Mouse (Mus musculus): ENCODE measurements at regions not wholly inside any gene's neighbourhood (a gene's known extent, or its start where the extent isn't known, plus 50 kb on each side); places are given as distances from the start of the nearest gene placed in this dataset.

DNA sequence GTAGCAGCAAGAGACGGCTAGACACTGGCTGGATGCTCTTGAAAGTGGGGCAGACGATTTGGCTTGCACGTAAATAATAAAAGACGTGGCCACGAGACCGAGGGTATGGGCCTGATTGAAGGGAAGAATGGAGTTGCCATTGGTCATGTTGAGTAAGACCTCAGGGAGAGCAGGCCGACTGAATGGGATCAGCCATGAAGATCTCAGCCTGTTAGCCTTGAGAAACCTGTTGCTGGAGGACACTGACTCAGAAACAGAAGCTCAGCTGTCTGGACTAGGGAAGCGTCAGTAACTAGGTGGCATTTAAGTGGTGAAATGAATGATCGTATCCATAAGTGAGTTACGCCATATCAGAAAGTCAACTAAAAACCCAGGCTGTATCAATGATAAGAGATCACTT is 126.3 kb upstream of the Sox4 start:
- 98% methylated on average over 10 of the region's 10 CpGs for WGBS

DNA sequence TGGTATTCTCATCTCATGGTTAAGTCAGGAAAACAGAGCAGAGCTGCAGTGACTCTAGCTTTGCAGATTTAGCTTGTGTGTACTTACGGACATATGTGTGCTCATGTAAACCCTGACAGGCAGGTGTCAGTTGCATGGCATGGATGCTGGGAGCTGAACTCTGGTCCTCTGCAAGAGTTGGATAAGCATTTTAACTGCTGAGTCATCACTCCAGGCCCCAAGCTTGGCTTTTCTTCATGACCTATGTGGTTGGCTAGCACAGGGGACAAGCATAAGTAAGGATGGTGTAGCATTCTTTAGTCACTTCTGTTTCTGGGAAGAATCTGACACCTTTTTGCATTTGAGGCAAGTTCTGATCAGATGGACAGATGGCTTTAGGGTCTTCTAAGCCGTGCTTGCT is 120.1 kb upstream of the Sox4 start:
- H3K27me3 ChIP-seq: no peaks in the 10 kb centered on the region
- H3K9me3 ChIP-seq: no peaks in the 10 kb centered on the region
- ATAC-seq (ENCODE audit: low FRiP score, low read depth): no peak
- no peak overlapping the region for H3K4me3 ChIP-seq
- no peak overlapping the region for H3K27ac ChIP-seq (replicated peaks)
- no peak overlapping the region for H3K4me2 ChIP-seq
- H3K9ac ChIP-seq: no peak overlapping the region
- H3K36me3 ChIP-seq: no peaks in the 10 kb centered on the region
- 89% methylated on average over 2 of the region's 2 CpGs for WGBS
- no peaks in the 10 kb centered on the region for H3K4me1 ChIP-seq (replicated peaks)

More for the DNA sequence above, 126.3 kb upstream of the Sox4 start:
- Histone ChIP-seq H3K9me3 (no peaks in the 10 kb centered on the region), H3K27me3 (no peaks in the 10 kb centered on the region), H3K4me3 (no peak overlapping the region), H3K27ac (replicated peaks) (no peak overlapping the region), H3K4me2 (no peak overlapping the region), H3K4me1 (replicated peaks) (no peaks in the 10 kb centered on the region), H3K9ac (no peak overlapping the region), H3K36me3 (no peaks in the 10 kb centered on the region)
- ATAC-seq (ENCODE audit: low FRiP score, low read depth): no peak

DNA sequence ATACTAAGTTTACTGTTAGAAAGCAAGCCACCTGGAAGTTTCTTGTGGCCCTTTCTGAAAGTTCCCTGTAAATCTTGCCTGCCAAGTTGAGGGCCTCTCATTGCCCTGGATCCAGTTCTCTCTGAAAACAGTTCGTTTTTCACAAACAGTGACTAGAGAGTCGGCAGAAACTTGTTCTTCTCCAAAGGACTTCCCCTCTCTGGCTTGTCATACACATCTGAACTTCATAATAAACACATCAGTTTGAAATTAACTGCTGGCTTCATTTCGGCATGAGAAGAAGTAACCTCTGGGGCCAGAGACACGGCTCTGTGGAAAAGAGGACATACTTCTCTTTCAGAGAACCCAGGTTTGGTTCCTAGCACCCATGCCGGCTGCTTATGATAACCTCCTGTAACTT is 110.4 kb upstream of the Sox4 start:
- Histone ChIP-seq H3K27me3 (no peaks in the 10 kb centered on the region), H3K4me3 (no peak overlapping the region), H3K36me3 (no peaks in the 10 kb centered on the region), H3K9me3 (no peaks in the 10 kb centered on the region), H3K4me2 (no peak overlapping the region), H3K27ac (replicated peaks) (no peak overlapping the region), H3K9ac (no peak overlapping the region), H3K4me1 (replicated peaks) (no peaks in the 10 kb centered on the region)
- no peak for ATAC-seq (ENCODE audit: low FRiP score, low read depth)
- WGBS: 88% methylated on average over 5 of the region's 5 CpGs

DNA sequence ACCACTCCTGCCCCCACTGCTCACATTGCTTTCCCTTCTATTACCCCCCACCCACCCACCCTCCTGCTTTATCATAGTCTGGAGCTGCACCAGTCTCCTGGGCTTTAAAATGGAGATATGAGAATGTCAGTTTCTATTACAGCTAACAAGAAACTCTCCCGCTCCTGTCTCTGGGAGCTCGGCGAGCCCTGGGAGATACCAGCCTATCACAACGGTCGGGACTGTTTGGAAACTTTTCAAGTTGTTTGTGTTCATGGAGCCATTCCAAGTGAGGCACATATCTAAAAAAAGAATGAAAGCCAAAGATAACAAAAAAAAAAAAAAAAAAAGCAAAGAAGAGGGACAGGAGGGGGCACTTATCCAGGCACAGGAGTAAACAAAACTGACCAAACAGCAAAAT is 105.2 kb upstream of the Sox4 start:
- Histone ChIP-seq H3K9ac (no peak overlapping the region), H3K4me2 (no peak overlapping the region), H3K36me3 (no peaks in the 10 kb centered on the region), H3K9me3 (no peaks in the 10 kb centered on the region), H3K27me3 (no peaks in the 10 kb centered on the region), H3K4me1 (replicated peaks) (no peaks in the 10 kb centered on the region), H3K4me3 (no peak overlapping the region), H3K27ac (replicated peaks) (no peak overlapping the region)
- ATAC-seq (ENCODE audit: low FRiP score, low read depth): no peak
- WGBS: 68% methylated on average over 5 of the region's 5 CpGs

DNA sequence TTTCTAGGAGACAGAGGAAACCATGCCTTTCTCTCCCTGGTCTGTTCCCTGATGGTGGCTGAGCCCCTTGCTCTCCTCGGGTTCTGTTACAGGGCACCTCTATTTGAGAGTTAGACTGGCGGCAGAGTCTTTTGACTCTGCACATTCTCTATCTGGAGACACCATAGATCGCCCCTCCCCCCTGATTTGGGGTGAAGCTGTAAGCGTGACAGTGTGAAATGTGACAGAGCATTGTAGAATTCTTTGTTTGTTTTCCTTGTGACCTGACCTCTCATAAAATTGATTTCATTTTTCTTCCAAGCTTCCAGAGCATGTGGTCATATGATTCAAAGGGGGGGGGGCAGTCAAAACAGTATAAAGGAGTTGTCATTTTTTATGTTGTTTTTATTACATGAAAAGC is 96.2 kb upstream of the Sox4 start:
- no peak overlapping the region for H3K9ac ChIP-seq
- no peaks in the 10 kb centered on the region for H3K9me3 ChIP-seq
- no peaks in the 10 kb centered on the region for H3K27me3 ChIP-seq
- no peak overlapping the region for H3K4me3 ChIP-seq
- H3K4me1 ChIP-seq (replicated peaks): no peaks in the 10 kb centered on the region; the same call in 1 of the 2 replicates
- WGBS: 36% methylated on average over 4 of the region's 4 CpGs
- H3K27ac ChIP-seq (replicated peaks): no peak overlapping the region
- no peak for ATAC-seq (ENCODE audit: low FRiP score, low read depth)
- no peaks in the 10 kb centered on the region for H3K36me3 ChIP-seq
- no peak overlapping the region for H3K4me2 ChIP-seq

DNA sequence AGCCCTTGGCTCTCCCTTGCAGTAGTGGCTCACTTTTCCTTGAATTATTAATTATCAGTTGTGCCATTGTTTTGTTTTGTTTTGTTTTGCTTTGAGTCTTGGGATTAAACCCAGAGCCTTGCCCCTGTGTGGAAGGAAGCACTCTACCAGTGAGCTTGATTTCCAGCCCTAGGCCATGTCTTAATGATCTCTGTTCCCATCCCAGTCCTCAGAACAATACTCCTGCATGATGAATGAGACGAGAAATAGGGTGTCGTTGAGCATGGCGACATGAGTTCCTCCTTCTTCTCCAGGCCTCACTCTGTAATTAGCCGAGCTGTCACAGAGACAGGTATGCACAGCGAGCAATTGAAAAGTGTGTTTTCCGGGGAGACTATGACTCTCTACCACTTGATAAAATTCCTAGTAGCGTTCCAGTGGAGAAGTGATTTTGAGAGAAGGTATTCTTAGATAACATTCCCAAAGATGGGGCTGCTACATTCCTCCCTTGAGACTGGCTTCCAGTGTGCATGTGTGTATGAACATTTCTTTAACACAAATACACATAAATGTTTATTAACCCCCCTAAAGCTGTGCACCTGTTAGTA is 95.6 kb upstream of the Sox4 start:
- H3K9me3 ChIP-seq: no peaks in the 10 kb centered on the region
- no peak overlapping the region for H3K4me2 ChIP-seq
- H3K9ac ChIP-seq: no peak overlapping the region
- no peak overlapping the region for H3K4me3 ChIP-seq
- no peaks in the 10 kb centered on the region; the same call in 1 of the 2 replicates for H3K4me1 ChIP-seq (replicated peaks)
- H3K27ac ChIP-seq (replicated peaks): no peak overlapping the region
- no peaks in the 10 kb centered on the region for H3K27me3 ChIP-seq
- ATAC-seq (ENCODE audit: low FRiP score, low read depth): peak; percentile 30; the same call in 1 of the 2 replicates
- 47% methylated on average over 7 of the region's 7 CpGs for WGBS
- no peaks in the 10 kb centered on the region for H3K36me3 ChIP-seq

DNA sequence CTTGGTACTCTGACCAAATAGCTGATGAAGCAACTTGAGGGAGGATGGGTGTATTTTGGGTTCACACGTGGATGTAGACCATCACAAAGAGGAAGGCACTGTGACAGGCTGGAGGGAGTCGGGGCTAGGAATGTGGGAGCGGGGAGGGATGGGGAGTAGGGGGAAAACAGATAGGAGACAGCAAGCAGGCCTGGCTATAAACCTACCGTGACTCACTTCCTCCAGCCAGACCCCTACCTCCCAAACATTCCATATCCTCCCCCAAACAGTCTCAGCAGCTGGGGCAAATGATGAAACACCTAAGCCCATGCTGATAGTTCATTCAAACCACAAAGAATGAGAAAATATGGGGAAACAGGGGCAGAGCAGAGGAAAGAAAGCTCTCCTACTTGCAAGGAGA is 91.1 kb upstream of the Sox4 start:
- WGBS: 76% methylated on average over 4 of the region's 4 CpGs
- no peaks in the 10 kb centered on the region for H3K27me3 ChIP-seq
- ATAC-seq (ENCODE audit: low FRiP score, low read depth): no peak

DNA sequence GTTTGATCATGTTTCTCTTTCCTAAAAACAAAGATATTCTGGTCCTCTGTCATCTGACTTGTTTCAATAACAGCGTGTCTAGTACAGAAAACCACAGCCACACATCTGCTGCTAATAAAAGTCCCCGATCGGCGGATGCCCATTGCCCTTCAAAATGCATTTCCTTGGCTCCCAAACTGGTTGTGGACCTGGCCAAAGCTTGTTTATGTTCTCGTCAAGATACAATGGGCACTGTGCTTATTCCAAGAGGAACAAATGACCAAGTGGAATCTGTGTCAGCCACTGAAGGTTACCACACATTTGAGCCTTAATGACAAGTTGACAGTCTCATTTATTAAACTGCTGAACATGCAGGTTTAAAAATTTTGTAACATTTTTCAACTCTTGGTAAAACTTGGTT is 86.8 kb upstream of the Sox4 start:
- no peaks in the 10 kb centered on the region for H3K27me3 ChIP-seq
- no peaks in the 10 kb centered on the region for H3K4me1 ChIP-seq (replicated peaks)
- no peak overlapping the region for H3K27ac ChIP-seq (replicated peaks)
- no peaks in the 10 kb centered on the region for H3K36me3 ChIP-seq
- no peak overlapping the region for H3K4me3 ChIP-seq
- 89% methylated on average over 5 of the region's 5 CpGs for whole genome bisulfite sequencing
- H3K9ac ChIP-seq: no peak overlapping the region
- H3K9me3 ChIP-seq: no peaks in the 10 kb centered on the region
- no peak for ATAC-seq (ENCODE audit: low FRiP score, low read depth)
- H3K4me2 ChIP-seq: no peak overlapping the region

More for the DNA sequence above, 91.1 kb upstream of the Sox4 start:
- H3K27ac ChIP-seq (replicated peaks): no peak overlapping the region
- no peaks in the 10 kb centered on the region for H3K36me3 ChIP-seq
- no peak overlapping the region for H3K9ac ChIP-seq
- no peak overlapping the region for H3K4me3 ChIP-seq
- no peak overlapping the region for H3K4me2 ChIP-seq
- no peaks in the 10 kb centered on the region; the same call in 1 of the 2 replicates for H3K4me1 ChIP-seq (replicated peaks)
- H3K9me3 ChIP-seq: no peaks in the 10 kb centered on the region

DNA sequence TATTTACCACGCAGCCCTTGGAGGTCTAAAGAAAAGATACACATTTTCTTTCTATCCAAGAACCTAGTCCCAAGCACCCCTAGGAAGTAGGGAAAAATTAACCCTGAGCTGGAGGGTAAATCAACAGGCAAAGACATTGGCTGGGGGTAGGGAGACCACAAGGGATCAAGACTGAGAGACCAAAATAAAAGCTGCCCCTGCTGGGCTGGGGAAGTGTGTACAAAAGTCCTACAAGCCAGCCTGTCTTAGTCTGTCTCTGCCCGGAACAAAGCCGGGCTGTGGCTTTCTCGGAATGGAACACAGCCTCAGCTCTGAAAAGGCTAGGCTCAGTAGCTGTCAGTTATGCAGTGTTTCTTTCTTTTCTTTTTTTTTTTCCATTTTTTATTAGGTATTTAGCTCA is 81.4 kb upstream of the Sox4 start:
- Histone ChIP-seq H3K4me2 (no peak overlapping the region), H3K36me3 (no peaks in the 10 kb centered on the region), H3K27ac (replicated peaks) (no peak overlapping the region), H3K4me3 (no peak overlapping the region), H3K9me3 (no peaks in the 10 kb centered on the region), H3K9ac (no peak overlapping the region), H3K27me3 (no peaks in the 10 kb centered on the region), H3K4me1 (replicated peaks) (peaks cover 7% of the 10 kb centered on the region; the same call in 1 of the 2 replicates)
- WGBS: 17% methylated on average over 4 of the region's 4 CpGs
- ATAC-seq (ENCODE audit: low FRiP score, low read depth): peak; percentile 42; the same call in 1 of the 2 replicates

DNA sequence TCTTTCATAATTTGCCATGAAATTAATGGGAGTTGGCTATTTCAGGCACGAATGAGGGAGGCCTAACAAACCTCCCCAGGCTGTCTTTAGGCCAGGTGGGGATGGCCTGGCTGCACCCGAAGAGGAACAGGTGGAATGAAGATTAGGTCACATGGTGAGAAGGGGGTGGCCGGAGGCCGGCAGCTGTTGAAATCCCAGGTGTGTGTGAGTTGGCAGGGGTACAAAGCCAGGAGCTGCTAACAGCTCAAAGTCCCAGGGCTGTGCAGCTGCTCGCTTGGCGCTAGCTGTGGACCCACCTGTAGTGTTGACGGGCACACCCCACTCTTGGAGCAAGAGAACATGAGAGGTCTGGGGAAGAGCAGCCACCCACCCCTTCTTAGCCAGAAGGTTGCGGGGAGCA is 80.9 kb upstream of the Sox4 start:
- WGBS: 40% methylated on average over 8 of the region's 8 CpGs
- ATAC-seq (ENCODE audit: low FRiP score, low read depth): peak; percentile 72

DNA sequence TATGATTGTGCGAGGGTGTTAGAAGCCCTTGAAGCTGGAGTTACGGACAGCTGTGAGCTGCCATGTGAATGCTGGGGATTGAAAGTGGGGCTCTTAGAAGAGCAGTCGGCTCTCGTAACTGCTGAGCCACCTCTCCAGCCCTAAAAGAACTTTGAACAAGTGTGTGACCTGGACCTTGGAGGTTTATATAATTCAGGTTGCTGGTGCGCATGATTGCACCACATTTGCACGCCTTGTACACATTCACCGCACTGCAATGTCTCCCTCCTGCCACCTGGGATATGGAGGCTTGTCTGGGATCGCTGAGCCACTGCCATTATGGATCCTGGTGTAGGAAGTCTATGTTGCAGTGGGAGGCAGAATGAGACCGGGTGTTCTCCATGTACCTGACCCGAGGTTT is 73.6 kb upstream of the Sox4 start:
- Histone ChIP-seq H3K27me3 (no peaks in the 10 kb centered on the region), H3K36me3 (no peaks in the 10 kb centered on the region), H3K4me1 (replicated peaks) (no peaks in the 10 kb centered on the region), H3K4me2 (no peak overlapping the region), H3K9me3 (no peaks in the 10 kb centered on the region), H3K9ac (no peak overlapping the region), H3K4me3 (no peak overlapping the region), H3K27ac (replicated peaks) (no peak overlapping the region)
- 92% methylated on average over 10 of the region's 10 CpGs for WGBS
- ATAC-seq (ENCODE audit: low FRiP score, low read depth): no peak

More for the DNA sequence above, 80.9 kb upstream of the Sox4 start:
- Histone ChIP-seq H3K4me3 (no peak overlapping the region), H3K27me3 (no peaks in the 10 kb centered on the region), H3K36me3 (no peaks in the 10 kb centered on the region), H3K4me2 (no peak overlapping the region), H3K9ac (no peak overlapping the region), H3K27ac (replicated peaks) (no peak overlapping the region), H3K9me3 (no peaks in the 10 kb centered on the region), H3K4me1 (replicated peaks) (peaks cover 7% of the 10 kb centered on the region; the same call in 1 of the 2 replicates)

DNA sequence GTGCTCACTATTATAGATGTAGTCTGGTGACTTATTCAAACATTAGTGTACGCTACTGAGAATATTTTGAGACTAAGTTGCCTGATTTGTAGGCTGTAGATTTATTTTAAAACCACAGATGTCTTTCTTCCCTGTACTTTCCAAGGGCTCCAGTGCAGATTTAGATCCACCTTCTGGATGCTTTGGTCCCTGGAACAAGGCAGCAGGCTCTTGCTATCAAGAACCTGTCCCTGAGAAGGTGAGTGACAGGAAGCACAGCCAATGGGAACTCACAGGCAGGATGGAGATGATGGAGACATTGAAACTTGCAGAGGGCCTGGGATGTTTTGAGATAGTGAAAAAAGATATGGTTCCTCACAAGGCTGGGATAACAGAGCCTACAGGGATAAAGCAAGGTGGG is 70.0 kb upstream of the Sox4 start:
- no peak overlapping the region for H3K4me3 ChIP-seq
- WGBS: 98% methylated on average over 1 of the region's 1 CpGs
- H3K9me3 ChIP-seq: no peaks in the 10 kb centered on the region
- H3K27me3 ChIP-seq: no peaks in the 10 kb centered on the region
- no peak for ATAC-seq (ENCODE audit: low FRiP score, low read depth)
- no peaks in the 10 kb centered on the region for H3K36me3 ChIP-seq
- H3K4me2 ChIP-seq: no peak overlapping the region
- no peak overlapping the region for H3K27ac ChIP-seq (replicated peaks)
- H3K9ac ChIP-seq: no peak overlapping the region
- H3K4me1 ChIP-seq (replicated peaks): no peaks in the 10 kb centered on the region

DNA sequence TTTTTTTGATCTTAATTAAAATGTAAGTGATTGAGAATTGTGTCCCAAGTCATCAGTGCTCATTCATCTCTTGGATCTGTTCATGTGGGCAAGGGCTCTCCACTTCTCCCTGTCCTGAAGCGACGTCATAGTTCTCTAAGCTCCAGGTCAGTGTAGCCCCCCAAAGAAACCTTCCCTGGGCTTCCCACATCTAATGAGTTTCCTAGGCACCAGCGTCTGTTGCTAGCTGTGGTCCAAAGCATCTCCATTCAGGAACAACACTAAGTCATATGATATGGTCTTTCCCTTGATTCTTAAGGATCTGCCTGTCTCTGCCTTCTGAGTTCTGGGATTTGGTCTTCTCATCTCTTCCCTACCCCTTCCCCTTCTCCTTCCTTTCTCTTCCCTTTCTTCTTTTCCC is 66.3 kb upstream of the Sox4 start:
- H3K27me3 ChIP-seq: no peaks in the 10 kb centered on the region
- no peak overlapping the region for H3K9ac ChIP-seq
- H3K4me2 ChIP-seq: no peak overlapping the region
- WGBS: 93% methylated on average over 3 of the region's 3 CpGs
- H3K4me3 ChIP-seq: no peak overlapping the region
- no peaks in the 10 kb centered on the region for H3K36me3 ChIP-seq
- no peak overlapping the region for H3K27ac ChIP-seq (replicated peaks)
- H3K4me1 ChIP-seq (replicated peaks): peaks cover 20% of the 10 kb centered on the region
- no peak for ATAC-seq (ENCODE audit: low FRiP score, low read depth)
- H3K9me3 ChIP-seq: no peaks in the 10 kb centered on the region
